13 mouse cellular contexts compared by ENCODE assay signal in the genomic region with DNA sequence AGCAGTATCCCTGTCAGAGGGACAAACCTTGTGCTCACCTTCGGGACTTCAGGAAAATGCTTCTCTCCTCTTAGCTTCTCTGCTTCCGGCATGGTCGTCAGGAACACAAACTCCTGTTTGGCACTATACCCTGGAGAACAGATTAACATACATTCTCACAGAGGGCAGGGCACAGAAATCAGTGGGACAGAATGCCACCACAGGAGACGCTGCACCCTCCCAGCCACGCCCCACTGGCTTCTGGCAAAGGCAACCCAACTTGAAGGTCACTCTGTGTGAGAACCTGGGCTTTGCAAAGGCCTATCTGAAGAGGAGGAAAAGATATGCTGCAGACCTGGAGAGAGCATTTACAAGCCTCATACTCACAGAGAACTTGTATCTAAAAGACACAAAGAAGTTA. TPM values are rescaled to one million over a fixed set of nuclear protein-coding genes. Genes with fewer than 3 reads are reported as not detected.
"Had no signal": no experiment of that assay in that cellular context is flagged by ENCODE, and none has a peak within 500 bp of the region (broad histone marks: within the 10 kb centered on the region; RNA-seq: fewer than 3 reads in every experiment).

No protein-coding gene starts in this region.

- H3K4me1 ChIP-seq: limb, embryonic 15.5 days had no signal

- H3K27me3 ChIP-seq: limb, embryonic 15.5 days had no signal

- H3K4me3 ChIP-seq: limb, embryonic 15.5 days; myocyte had no signal

- DNase-seq: kidney, postnatal 25 days; layer of hippocampus, adult 9-11 months; layer of hippocampus, postnatal 36 days; lung, adult 18-20 months; lung, postnatal 36 days; midbrain, embryonic 14.5 days; right cerebral cortex, postnatal 4 days; spleen, adult 18-20 months; thymus, adult 18-20 months; thymus, postnatal 14 days had no signal

- H3K27ac ChIP-seq: limb, embryonic 15.5 days; liver, embryonic 14.5 days had no signal

RNA-seq across cellular contexts. Expression of a gene that starts 24.1 kb away (rescaled TPM):
- polyA plus RNA-seq: myocyte had no signal

RNA-seq across cellular contexts. Expression of a gene that starts 37.4 kb away (rescaled TPM):
- polyA plus RNA-seq: myocyte had no signal
